Mouse (Mus musculus): ENCODE measurements around the gene Sart3. TPM values are rescaled to one million over a fixed set of nuclear protein-coding genes. Genes with fewer than 3 reads are reported as not detected.

Gene Sart3
- total RNA-seq, 2 experiments from 2014 or later = 29.2 to 38.5 TPM

DNA sequence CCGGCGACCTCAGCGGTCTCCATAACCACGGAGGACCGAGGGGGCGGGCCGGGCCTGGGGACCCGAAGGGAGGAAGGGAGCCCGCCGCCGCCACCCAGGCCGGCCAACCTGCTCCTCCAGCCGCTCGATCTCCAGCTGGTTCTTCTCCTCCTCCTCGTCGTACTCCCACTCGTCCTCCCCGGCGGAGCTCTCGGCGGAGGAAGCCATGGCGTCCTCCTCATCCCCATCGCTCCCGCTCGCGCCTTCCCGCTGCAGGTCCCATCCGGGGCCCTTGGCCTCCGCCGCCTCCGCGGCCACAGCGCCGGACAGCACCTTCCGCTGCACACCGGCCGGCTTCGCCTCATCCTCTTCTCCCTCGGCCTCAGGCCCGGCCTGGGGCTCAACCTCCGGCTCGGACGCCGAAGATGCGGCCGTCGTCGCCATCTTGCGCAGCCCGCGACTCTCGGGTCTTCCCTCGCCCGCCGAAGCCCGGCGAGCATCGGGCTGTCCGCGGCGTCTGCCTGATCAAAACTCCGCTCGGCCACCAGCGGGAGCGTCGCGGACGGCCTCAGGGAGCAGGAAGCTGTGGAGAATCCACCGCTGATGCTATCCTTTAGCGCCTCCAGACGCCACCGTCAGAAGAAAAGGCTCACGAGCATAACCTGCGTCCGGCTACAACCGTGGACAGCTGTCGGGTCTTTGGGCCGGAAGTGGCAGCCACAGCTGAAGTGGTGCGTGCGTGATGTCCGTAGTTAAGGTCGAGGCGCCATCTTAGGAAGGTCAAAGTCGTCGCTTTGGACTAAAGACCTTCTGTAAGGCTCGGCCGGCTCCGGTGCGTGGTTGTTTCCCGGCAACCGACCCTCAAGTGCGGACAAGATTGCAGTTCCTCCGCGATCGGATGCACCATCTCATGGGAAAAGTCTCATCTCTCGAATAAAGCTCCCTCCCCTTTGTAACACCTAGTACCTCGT, 822 bp downstream of the Sart3 start:
- peak; percentile 56 for ATAC-seq (replicated peaks; ENCODE audit: poor library complexity, severe bottlenecking)

DNA sequence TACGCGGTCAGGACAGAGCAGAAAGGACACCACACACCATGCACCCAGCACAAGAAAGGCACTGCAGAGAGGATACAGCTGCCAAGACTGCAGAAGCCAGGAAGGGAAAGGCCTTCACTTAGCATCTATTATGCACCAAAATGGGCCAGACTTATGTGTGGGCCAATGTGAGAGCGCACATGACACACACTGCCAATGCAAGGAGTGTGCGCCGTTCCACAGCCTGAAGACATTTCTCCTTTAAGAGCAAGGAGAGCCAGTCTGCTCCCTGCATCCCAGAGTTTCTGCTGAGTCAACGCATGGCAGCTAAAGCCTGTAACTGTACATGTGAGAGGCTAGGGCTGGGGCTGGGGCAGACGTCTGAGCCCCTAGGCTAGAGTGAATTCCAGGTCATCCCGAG, 3.5 kb downstream of the Sart3 start:
- ATAC-seq (replicated peaks; ENCODE audit: poor library complexity, severe bottlenecking) = no peak

GRCm38 (mm10) chr5:113765641-113766526, 6.4 kb downstream of the Sart3 start:
- no peak for ATAC-seq (replicated peaks; ENCODE audit: poor library complexity, severe bottlenecking)

DNA sequence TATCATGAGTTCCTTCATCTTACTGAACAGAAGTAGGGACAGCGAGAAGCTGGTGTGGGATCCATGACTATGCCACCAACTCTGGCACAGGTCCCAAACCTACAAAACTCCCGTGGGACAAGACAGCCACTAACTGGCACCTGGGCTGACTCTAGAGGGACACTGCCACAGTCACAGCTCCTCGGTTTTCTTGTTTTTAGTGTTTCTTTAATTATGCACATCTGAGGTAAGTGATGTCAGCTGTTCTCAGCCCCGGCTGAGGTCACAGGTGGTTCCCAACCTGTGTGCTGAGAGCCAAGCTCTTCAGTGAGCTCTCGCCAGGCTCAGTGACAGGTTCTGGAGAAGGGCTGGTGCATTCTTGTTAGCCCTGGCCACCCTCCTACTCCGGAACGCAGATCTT, 7.9 kb downstream of the Sart3 start:
- no peak for ATAC-seq (replicated peaks; ENCODE audit: poor library complexity, severe bottlenecking)

DNA sequence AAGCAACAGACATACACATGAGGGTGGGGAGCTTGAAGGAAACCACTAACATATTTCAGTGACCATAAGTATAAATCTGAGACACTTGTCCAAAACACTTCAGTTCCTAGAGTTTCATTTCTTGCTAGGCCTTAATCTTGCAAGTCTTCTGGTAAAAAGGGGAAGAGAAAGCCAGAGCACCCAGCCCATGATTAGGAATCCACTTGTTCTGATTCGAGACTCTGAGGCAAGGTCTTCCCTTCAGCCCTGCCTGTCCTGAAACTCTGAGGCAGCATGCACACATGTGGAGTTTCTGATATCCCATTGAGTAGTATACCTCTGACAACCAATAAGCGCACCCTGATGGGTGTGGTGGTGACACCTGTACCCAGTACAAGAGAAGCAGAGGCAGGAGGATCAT, 10.7 kb downstream of the Sart3 start:
- ATAC-seq (replicated peaks; ENCODE audit: poor library complexity, severe bottlenecking) = peak; percentile 65

DNA sequence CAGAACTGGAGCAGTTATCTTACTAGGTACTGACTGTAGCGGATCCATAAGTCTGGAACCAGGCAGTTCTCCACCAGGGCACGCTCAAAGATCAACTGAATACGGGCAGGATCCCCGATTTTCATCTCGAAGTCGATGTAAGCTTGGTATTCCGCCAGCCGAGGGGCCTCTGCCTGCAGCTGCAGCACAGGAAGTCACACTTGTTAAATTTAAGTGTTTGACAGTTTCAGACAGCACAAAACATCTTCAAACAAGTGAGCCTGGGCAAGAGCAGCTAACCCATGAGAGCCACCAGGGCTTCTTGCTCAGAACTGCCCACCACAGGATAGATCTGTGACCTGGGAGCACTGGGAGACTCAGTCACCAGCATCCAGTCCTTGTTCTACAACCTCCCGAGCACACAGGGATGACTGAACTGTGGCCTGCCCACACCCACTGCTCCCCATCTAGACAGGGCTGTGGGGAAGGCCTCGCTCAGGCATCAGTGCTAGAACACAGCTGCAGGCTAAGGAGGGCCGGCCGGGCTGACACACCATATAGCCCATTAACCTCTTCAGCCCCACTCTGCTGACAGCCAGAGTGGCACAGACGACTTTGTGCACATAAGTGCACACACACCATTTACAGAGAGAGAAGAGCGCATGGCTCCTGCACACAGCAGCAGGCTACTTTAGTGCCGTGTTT, 16.8 kb downstream of the Sart3 start:
- no peak for ATAC-seq (replicated peaks; ENCODE audit: poor library complexity, severe bottlenecking)

DNA sequence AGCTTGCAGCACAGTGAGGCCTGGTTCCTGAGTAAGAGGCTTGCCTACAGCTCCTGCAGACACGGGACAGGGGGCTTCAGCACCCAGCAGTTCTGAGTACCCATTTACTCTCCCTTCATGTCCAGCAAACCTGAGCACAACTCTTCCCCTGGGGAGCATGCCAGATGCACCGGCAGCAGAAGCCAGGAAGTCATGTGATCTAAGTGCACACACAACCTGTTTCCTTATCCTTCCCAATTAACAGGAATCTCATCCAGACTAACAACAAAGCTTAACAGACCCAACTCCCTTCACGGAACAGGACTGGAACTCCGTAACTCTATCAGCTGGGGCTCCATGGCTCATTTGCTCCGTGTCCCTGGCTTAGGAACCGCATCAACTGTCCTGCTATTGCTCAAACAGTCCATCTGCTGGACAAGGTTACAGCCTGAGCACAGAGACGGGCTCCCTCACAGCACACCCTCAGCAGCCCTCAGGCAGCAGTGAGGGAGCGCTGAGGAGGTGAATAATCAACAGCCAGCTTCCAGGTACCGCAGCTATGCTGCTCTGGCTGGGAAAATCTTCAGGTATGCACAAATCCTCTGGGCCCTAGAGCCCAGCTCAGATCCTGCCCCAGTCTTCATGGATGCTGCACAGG, 20.7 kb downstream of the Sart3 start:
- no peak for ATAC-seq (replicated peaks; ENCODE audit: poor library complexity, severe bottlenecking)

GRCm38 (mm10) chr5:113748556-113749331, 23.6 kb downstream of the Sart3 start:
- no peak for ATAC-seq (replicated peaks; ENCODE audit: poor library complexity, severe bottlenecking)

- no peak for ATAC-seq (replicated peaks; ENCODE audit: poor library complexity, severe bottlenecking)
These were observed 24.7 kb downstream of the Sart3 start for GRCm38 (mm10) chr5:113747629-113748028.

GRCm38 (mm10) chr5:113737607-113738237, 34.6 kb downstream of the Sart3 start:
- no peak for ATAC-seq (replicated peaks; ENCODE audit: poor library complexity, severe bottlenecking)

GRCm38 (mm10) chr5:113736522-113737164, 35.7 kb downstream of the Sart3 start:
- ATAC-seq (replicated peaks; ENCODE audit: poor library complexity, severe bottlenecking) = no peak

DNA sequence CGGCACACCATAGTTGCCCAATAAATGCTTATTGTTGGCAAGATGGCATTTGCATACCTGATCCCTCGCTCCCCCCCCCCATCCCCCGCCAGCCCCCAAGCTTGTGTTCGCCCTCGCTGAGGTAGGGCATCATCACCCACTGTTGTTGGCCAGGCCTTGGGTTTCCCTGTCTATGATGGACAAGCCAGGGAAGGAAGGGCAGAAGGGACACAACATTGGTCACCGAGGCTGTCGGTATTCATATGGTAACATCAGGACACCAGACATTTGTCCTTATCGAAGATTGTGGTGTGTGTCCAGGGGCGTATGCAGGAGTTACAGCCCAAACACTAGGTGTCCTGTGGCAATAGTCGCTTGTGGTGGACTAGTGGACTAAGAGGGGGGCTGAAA, 36.2 kb downstream of the Sart3 start:
- ATAC-seq (replicated peaks; ENCODE audit: poor library complexity, severe bottlenecking) = peak; percentile 27

GRCm38 (mm10) chr5:113735345-113736112, 36.8 kb downstream of the Sart3 start, which contains the start of gene Ficd:
Ficd (plus strand) TSS chr5:113735803.
- ATAC-seq (replicated peaks; ENCODE audit: poor library complexity, severe bottlenecking) = peak; percentile 92

DNA sequence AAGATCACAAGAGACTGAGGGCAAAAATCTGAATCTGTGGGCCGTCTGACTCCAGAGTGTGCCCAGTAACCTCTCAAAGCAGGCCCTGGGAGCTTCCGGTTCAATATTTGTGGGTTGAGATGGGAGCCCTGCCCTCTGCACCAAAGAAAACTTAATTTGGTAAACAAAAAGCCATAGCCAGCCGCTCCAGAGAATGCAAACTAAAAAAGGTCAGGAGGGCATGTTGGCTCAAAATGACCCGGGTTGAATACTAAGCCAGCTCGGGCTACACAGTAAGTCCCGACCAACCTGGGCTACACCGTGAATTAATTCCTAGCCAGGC, 37.3 kb downstream of the Sart3 start:
- ATAC-seq (replicated peaks; ENCODE audit: poor library complexity, severe bottlenecking) = no peak

GRCm38 (mm10) chr5:113734376-113734775, 37.9 kb downstream of the Sart3 start:
- no peak for ATAC-seq (replicated peaks; ENCODE audit: poor library complexity, severe bottlenecking)

DNA sequence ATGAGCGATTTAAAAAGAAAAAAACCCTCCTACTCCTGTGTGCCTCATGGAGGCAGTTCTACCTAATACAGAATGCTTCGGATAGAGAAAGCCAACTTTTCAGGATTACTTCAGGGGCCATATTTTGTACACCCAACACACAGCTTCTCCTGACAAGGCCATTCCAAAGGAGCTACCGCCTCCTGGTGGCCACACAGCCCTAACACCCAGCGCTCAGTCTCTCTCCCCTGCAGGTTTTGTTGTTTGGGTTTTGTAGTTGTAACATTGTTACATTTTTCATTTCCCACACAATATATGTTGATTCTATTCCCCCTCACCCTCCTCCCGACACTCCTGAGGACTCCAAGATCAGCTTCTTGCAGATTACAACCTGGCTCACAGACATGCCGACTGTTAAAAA, 40.1 kb downstream of the Sart3 start:
- no peak for ATAC-seq (replicated peaks; ENCODE audit: poor library complexity, severe bottlenecking)

DNA sequence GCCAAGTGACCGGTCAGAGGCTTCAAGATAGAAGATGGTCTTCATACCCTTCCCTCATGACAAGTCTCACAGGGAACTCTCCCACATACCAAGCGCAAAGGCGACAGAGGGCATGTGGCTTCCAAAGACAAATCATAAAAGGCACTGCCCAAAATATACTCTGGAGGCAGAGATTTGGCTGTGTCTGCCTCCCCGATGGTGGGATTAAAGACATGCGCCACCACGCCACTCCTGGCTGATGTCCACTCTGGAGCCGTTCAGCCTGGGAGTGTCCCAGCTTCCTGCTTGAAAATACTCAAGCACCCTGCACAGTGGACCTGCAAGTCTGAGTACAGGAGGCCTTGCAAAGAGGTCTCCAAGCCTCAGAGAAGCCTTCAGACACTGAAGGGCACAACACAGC, 41.1 kb downstream of the Sart3 start:
- no peak for ATAC-seq (replicated peaks; ENCODE audit: poor library complexity, severe bottlenecking)

DNA sequence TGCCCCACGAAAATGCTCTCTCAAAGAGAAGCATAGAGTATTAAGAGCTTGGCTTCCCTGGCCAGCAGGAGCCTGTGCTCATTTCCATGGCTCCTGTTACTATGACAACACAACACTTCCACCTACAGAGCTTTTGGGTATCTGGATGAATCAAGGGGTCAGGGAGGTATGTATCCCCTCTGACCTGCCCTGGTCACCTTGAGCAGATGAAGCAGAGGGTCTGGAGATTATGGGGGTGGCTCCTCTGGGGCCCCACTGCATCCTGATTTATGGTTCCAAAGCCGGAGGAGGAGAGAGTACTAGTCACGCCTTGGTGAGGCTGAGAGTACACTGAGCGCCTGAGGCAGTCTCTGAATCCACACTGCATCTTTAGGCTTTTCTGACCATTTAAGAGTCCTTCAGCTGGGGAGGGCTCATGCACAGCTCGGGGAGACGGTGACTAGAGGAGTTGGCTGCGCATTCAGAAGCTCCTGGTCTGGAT, 41.6 kb downstream of the Sart3 start:
- no peak for ATAC-seq (replicated peaks; ENCODE audit: poor library complexity, severe bottlenecking)

All from granulocyte monocyte progenitor cell, adult 5-6 weeks (primary cell).